Comparison of ENCODE assay signal across 17 mouse cellular contexts in the genomic region with DNA sequence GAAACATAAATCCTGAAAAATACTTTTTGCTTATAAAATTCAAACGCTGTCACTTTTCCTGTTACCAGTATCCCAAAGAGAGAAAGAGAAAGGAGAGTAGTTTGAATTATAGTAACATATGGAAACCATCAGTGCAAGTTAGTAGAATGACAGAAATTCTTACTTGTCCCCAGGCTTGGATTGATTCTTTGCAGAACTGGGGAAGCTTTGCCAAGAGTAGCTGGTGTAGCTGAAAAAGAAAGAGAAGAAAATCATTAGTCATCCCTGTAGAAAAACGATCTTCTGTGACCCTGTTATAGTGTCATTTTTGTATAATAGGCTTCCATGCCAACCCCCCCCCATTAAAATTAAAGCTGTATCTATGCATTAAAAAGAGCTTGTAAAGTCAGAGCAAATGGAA.
DNase-seq lines count a peak whose midpoint lies in the region; ATAC-seq and TF ChIP-seq lines count a peak whose summit lies in the region.
"Had no signal": no experiment of that assay in that cellular context is flagged by ENCODE, and none has a peak within 500 bp of the region (broad histone marks: within the 10 kb centered on the region; RNA-seq: fewer than 3 reads in every experiment).

No protein-coding gene starts in this region.

- ATAC-seq in limb, embryonic 14.5 days (ENCODE audit: low FRiP score, low read depth) = peak; percentile 70
- ATAC-seq in stomach, embryonic 15.5 days (ENCODE audit: insufficient read depth, low FRiP score, low read depth) = no peak
- ATAC-seq in midbrain, embryonic 15.5 days (replicated peaks) = no peak
- ATAC-seq: forebrain, embryonic 16.5 days had no signal

- no peak for TF ChIP-seq POLR2A in limb, embryonic 14.5 days (IDR thresholded peaks at IDR 0.05; ENCODE audit: borderline replicate concordance, extremely low read depth, insufficient read depth, insufficient read length)

- 0 out of 2 replicates have a peak overlapping the region, but pooled peaks have one; percentile 72 for H3K27ac ChIP-seq in limb, embryonic 14.5 days (replicated peaks; ENCODE audit: low read depth, low read length)
- H3K27ac ChIP-seq in limb, embryonic 10.5 days = no peak overlapping the region
- H3K27ac ChIP-seq in stomach, embryonic 15.5 days = peak overlapping the region; percentile 6; the same call in 1 of the 2 replicates
- H3K27ac ChIP-seq in midbrain, embryonic 15.5 days = no peak overlapping the region
- H3K27ac ChIP-seq: hindbrain, embryonic 15.5 days; liver, embryonic 15.5 days had no signal

- H3K9ac ChIP-seq in limb, embryonic 14.5 days (ENCODE audit: low read depth, low read length, severe bottlenecking) = no peak overlapping the region
- H3K9ac ChIP-seq in stomach, embryonic 15.5 days = no peak overlapping the region
- no peak overlapping the region for H3K9ac ChIP-seq in midbrain, embryonic 15.5 days
- H3K9ac ChIP-seq: hindbrain, embryonic 15.5 days; liver, embryonic 15.5 days had no signal

- H3K36me3 ChIP-seq in limb, embryonic 14.5 days (ENCODE audit: control insufficient read depth, insufficient read depth, low read length) = no peaks in the 10 kb centered on the region
- no peaks in the 10 kb centered on the region for H3K36me3 ChIP-seq in limb, embryonic 10.5 days
- H3K36me3 ChIP-seq in stomach, embryonic 15.5 days = no peaks in the 10 kb centered on the region
- H3K36me3 ChIP-seq in midbrain, embryonic 15.5 days (replicated peaks) = no peaks in the 10 kb centered on the region
- H3K36me3 ChIP-seq: hindbrain, embryonic 15.5 days; liver, embryonic 15.5 days had no signal

- no peaks in the 10 kb centered on the region for H3K27me3 ChIP-seq in limb, embryonic 14.5 days (ENCODE audit: control insufficient read depth, insufficient read depth, low read length)
- no peaks in the 10 kb centered on the region for H3K27me3 ChIP-seq in limb, embryonic 10.5 days (ENCODE audit: low read depth, poor library complexity, severe bottlenecking)
- no peaks in the 10 kb centered on the region for H3K27me3 ChIP-seq in stomach, embryonic 15.5 days (replicated peaks)
- no peaks in the 10 kb centered on the region for H3K27me3 ChIP-seq in midbrain, embryonic 15.5 days (replicated peaks)
- H3K27me3 ChIP-seq: hindbrain, embryonic 15.5 days; liver, embryonic 15.5 days had no signal

- no peak overlapping the region for H3K4me2 ChIP-seq in limb, embryonic 14.5 days (replicated peaks; ENCODE audit: low read depth, low read length, severe bottlenecking)
- no peak overlapping the region for H3K4me2 ChIP-seq in stomach, embryonic 15.5 days
- no peak overlapping the region for H3K4me2 ChIP-seq in midbrain, embryonic 15.5 days
- H3K4me2 ChIP-seq: hindbrain, embryonic 15.5 days; liver, embryonic 15.5 days had no signal

- no peak overlapping the region for H3K4me3 ChIP-seq in limb, embryonic 14.5 days (replicated peaks; ENCODE audit: low read length)
- no peak overlapping the region for H3K4me3 ChIP-seq in limb, embryonic 10.5 days
- no peak overlapping the region for H3K4me3 ChIP-seq in stomach, embryonic 15.5 days (replicated peaks)
- no peak overlapping the region for H3K4me3 ChIP-seq in midbrain, embryonic 15.5 days
- H3K4me3 ChIP-seq: erythroblast, embryonic 14.5 days; hindbrain, embryonic 15.5 days; liver, embryonic 15.5 days had no signal

- WGBS in limb, embryonic 14.5 days = 32% methylated on average over 2 of the region's 2 CpGs
- WGBS in limb, embryonic 10.5 days = 67% methylated on average over 2 of the region's 2 CpGs
- 29% methylated on average over 2 of the region's 2 CpGs for WGBS in stomach, embryonic 15.5 days
- WGBS in midbrain, embryonic 15.5 days = 81% methylated on average over 2 of the region's 2 CpGs

- peaks cover 10% of the 10 kb centered on the region; the same call in 1 of the 2 replicates for H3K4me1 ChIP-seq in limb, embryonic 14.5 days (ENCODE audit: control insufficient read depth, insufficient read depth, low read length)
- peaks cover 3% of the 10 kb centered on the region; the same call in 1 of the 2 replicates for H3K4me1 ChIP-seq in limb, embryonic 10.5 days
- H3K4me1 ChIP-seq in stomach, embryonic 15.5 days = peaks cover 4% of the 10 kb centered on the region; the same call in 1 of the 2 replicates
- no peaks in the 10 kb centered on the region for H3K4me1 ChIP-seq in midbrain, embryonic 15.5 days
- H3K4me1 ChIP-seq: hindbrain, embryonic 15.5 days; liver, embryonic 15.5 days had no signal

- peak; percentile 15 for DNase-seq in gastrocnemius, adult 18-20 months (ENCODE audit: low spot score)
- DNase-seq in gastrocnemius, postnatal 14 days = no peak
- DNase-seq in limb, embryonic 14.5 days (ENCODE audit: low spot score) = peak; percentile 64
- DNase-seq in limb, embryonic 10.5 days (ENCODE audit: low spot score) = no peak
- DNase-seq in brain, adult 2 months (ENCODE audit: low read depth, low spot score) = peak; percentile 15
- no peak for DNase-seq in frontal cortex, postnatal 10 days (ENCODE audit: low spot score in 2 of 2)
- DNase-seq: adrenal gland, adult 2 months; cerebellum, adult 2 months; kidney, adult 8-10 months; right cerebral cortex, postnatal 4 days; thymus, postnatal 14 days had no signal

- no peaks in the 10 kb centered on the region for H3K9me3 ChIP-seq in limb, embryonic 14.5 days (ENCODE audit: control insufficient read depth, low read length)
- H3K9me3 ChIP-seq in limb, embryonic 10.5 days (replicated peaks) = no peaks in the 10 kb centered on the region
- H3K9me3 ChIP-seq in stomach, embryonic 15.5 days = no peaks in the 10 kb centered on the region
- H3K9me3 ChIP-seq in midbrain, embryonic 15.5 days = no peaks in the 10 kb centered on the region
- H3K9me3 ChIP-seq: hindbrain, embryonic 15.5 days; liver, embryonic 15.5 days had no signal

- intact Hi-C loops in gastrocnemius, postnatal 14 days (cut with DNase I; ENCODE audit: low total_unique reads) = no loop called here

Comparison
In these comparisons a context has a peak if more than half of its experiments do, and no peak if none do; other contexts are left out.
1. DNase-seq: peak in gastrocnemius, adult 18-20 months (single experiment), limb, embryonic 14.5 days (single experiment) and brain, adult 2 months (single experiment); none in gastrocnemius, postnatal 14 days (single experiment), limb, embryonic 10.5 days (single experiment) and frontal cortex, postnatal 10 days (0 of 2).
2. H3K27ac ChIP-seq: peak in limb, embryonic 14.5 days (single experiment) and stomach, embryonic 15.5 days (single experiment); none in limb, embryonic 10.5 days (single experiment) and midbrain, embryonic 15.5 days (single experiment).